Mouse (Mus musculus) telencephalon, adult 2 months (tissue): ENCODE results near the gene Gsap.
"Not testable (repeated sequence)": the region's sequence is repeated elsewhere in the genome, so short reads cannot be mapped to it uniquely, and the experiment has no call there.

Source experiments
- DNase-seq: peaks from one replicate; pipeline ENCODE4 v3.0.0-alpha.2; 2011; ENCODE audit warnings: low read depth, low spot score

Gsap gene

DNA sequence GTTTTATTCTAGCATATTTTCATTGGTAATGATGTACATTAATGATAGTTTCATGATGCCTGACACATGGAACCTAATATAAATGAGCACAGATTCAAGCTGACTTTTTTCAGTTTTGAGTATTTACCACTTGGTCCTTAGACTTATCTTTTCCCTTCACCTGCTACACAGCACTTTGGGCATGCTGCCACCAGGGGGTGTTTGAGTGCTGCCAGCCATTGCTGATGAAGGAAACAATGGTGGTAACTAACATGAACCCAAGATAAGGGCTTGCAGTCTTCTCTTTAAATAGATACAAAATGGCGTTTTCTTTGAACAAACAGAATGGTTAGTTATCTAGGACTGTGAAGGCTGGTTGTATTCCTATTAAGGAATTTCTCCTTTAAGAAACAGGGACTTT lies 140.4 kb downstream of the Gsap start:
- DNase-seq: no peak

DNA sequence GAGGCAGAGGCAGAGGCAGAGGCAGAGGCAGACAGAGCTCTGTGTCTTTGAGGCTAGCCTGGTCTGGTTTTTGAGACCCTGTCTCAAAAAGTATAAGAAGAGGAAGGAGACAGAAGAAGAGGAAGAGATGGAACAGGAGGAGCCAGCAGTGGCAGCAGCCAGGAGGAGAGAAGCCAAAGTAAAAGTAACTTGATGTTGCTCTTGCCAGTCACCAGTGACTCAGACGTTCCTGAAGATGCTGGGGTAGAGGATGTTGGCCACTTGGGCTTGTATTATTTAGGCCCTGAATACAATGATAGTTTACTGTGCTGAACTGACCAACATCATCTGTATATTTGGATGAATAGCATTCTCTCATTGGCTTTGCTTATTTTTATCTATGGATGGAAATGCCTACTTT lies 142.5 kb downstream of the Gsap start:
- DNase-seq: no peak

DNA sequence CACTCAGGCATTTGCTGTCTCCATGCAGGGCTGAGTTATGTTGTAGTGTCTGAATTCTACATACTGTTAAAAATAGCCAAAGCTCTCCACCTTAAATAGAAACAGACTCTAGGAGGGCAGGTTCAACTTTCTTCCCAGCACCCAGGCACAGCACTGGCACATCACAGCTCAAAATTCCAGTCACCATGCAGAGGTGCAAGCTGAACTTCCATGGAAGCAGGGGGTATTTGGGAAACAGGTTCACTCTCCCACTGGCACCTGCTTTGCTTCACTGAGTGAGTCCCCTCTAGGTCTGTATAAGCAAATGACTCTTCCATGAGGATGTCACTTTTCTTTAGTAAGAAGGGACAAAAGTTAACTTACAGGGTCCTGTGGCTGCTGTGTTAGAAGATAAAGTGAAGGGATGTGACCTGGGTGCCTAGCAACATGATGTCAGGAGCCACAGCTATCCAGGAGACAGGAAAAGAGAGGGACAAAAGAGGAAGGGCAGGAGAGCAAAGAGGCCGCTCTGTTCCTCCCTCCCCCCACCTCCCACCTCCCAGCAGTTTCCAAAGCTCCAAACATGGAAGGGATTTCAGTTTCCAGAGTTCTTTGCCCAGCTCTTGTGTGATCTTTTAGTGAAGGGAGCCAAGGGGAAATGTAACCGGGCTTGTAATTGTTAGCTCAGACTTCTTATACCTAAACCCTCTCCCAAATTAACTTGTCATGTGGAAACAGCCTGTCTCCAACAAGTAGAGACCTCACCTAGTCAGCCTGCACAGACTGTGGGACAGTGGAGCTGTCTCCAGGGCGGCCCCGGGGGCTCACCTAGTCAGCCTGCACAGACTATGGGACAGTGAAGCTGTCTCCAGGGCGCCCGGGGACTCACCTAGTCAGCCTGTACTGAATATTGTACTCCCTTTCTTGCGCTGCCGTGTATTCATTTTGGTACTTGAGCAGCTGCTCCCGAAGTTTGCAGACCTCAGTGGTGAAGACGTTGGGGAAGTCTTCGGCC lies 143.9 kb downstream of the Gsap start:
- no peak for DNase-seq

DNA sequence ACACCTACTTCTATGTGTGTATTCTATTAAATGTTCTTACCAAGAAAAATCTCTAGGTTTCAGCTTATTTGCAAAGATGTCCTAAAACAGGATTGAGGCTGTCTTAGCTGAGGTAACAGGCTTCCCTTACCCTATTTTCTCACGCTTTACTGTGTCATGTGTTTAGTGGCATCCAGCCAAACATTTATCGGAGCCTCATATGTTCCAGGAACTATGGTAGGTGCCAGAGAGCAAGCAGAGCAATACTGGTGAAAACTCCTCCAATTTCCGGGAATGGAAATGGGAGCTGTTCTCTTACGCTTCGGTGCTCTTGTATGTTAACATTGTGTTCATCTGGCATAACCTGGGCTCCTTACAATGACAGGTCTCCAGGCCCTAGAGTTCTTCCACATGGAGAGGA lies 145.6 kb downstream of the Gsap start:
- DNase-seq: no peak

DNA sequence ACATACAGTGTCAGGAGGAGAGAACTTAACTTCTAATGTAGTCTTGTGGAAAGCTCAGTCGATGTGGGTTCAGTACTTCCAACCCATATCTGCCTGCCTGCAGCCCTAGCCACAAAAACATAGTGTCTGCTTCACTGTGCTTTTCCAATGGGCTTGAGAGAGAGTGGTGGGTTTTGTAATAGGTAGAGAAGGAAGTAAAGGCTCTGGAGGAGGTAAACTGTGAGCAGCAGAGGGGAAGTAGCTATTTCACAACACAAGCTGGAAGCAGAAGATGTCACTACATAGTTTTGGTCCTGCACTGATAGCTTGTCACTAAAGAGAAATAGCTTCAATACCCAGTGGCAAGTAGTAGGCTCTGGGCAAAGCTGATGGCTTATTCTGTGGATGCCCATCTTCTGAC lies 146.1 kb downstream of the Gsap start:
- DNase-seq: no peak

DNA sequence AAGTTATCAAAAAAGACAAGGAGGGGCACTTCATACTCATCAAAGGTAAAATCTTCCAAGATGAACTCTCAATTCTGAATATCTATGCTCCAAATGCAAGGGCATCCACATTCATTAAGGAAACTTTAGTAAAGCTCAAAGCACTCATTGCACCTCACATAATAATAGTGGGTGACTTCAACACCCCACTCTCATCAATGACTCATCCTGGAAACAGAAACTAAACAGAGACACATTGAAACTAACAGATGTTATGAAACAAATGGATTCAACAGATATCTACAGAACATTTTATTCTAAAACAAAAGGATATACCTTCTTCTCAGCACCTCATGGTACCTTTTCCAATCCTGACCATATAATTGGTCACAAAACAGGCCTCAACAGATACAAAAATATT lies 156.2 kb downstream of the Gsap start:
- not testable (repeated sequence) for DNase-seq

DNA sequence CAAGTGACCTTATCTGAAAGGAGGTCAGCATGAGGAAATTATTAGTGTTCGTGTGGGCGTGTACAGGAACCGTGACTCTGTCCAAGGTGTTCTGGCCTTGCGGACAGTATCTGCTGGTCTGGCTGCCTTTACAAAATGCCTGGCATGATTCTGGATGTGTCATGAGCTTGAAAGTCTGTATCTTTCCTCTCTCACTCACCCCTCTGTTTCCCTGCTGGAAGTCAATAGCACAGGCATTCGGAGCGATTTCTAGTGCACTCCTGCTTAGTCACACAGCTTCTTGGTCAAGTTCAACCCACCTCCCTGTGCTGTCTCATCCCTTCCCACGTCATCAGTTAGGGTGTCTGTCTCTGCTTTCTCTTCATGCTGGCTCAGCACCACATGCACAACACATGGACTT lies 162.3 kb downstream of the Gsap start:
- no peak for DNase-seq

DNA sequence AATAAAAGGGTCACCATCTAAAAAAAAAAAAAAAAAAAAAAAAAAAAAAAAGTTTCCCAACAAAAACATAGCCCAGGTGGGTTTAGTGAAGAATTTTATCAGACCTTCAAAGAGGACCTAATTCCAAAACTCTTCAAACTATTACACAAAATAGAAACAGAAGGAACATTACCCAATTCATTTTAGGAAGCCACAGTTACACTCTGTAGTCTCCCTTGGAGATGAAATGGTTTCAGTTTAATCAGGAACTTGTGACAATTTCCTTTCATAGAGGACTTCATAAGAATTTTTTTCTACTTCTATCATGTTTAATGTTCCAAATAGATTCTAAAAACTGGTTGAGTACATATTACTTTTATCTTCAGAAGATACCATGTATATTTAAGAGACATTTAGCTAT lies 165.6 kb downstream of the Gsap start:
- no peak for DNase-seq

DNA sequence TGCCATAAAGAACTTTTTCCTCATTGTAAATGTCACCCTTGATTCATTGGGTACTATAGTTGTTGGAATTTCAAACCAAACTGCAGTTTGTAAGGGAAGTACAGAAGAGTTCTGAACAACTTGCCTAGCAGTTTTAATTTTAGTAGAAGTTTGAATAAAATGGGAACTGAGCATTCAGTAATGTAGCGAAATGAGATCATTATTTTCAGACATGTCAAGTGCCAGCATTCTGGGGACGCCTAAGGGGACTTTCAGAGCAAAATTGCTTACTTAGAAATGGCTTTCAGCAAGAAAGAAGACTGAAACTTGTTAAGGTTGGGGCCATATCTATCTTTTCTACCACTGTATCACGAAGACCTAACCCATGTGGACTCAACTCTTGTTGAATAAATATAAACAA lies 172.6 kb downstream of the Gsap start:
- DNase-seq: no peak

DNA sequence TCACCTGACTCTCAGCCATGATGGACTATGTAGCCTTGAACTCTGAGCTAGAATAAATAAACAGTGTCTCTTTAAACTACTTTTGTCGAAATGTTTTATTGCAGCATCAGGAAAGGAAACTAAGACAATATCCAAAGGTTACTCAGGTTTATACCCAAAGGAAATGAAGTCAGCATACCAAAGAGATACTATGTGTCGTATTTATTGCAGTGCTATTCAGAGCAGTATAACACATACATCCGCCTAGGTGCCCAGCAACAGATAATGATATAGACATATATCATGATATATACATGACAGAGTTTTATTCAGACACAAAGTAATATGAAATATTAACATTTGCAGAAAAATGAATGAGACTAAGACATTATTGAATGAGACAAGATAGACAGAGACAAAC lies 177.3 kb downstream of the Gsap start:
- no peak for DNase-seq
